Mouse (Mus musculus): ENCODE measurements around the gene Fbxo48. TPM values are rescaled to one million over a fixed set of nuclear protein-coding genes. Genes with fewer than 3 reads are reported as not detected.

Gene Fbxo48
- polyA plus RNA-seq, 1 experiment from 2014 or later = 1.6 TPM

DNA sequence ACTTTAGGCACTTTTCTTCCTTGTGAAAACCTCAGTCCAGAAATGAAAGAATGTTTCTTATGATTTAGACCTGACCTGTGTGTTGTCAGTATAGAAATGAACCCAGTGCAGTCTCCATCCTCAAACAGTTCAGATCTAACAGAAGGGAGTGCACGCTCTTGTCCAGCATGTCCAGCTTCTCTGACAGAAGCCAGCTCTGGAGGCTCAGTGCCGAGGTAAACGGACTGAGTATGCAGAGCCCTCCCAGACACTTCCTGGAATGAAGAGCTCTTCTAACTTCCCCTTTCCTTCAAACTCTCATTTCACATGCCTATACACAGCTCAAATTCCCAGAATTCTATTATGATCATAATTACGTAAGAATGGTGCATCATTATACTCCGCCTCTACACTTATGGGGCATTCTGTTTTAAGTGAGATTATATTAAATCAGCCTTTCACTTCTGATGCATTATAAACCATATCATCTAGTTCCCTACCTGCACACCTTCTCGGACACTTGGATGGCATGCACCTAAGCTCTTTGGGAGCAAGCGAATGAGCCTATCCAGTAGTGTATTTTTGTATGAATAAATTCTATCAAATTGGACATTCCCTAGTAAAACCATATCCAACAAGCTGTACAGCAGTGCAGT lies 51.7 kb downstream of the Fbxo48 start:
- H3K4me3 ChIP-seq (replicated peaks) = no peak overlapping the region
- H3K9me3 ChIP-seq = no peaks in the 10 kb centered on the region
- H3K36me3 ChIP-seq = no peaks in the 10 kb centered on the region
- H3K27me3 ChIP-seq (replicated peaks) = no peaks in the 10 kb centered on the region
- no peak overlapping the region for H3K4me2 ChIP-seq (replicated peaks)
- no peaks in the 10 kb centered on the region for H3K4me1 ChIP-seq (replicated peaks)
- WGBS = 57% methylated on average over 7 of the region's 7 CpGs
- no peak overlapping the region for H3K9ac ChIP-seq
- no peak overlapping the region for H3K27ac ChIP-seq
- no peak for ATAC-seq

DNA sequence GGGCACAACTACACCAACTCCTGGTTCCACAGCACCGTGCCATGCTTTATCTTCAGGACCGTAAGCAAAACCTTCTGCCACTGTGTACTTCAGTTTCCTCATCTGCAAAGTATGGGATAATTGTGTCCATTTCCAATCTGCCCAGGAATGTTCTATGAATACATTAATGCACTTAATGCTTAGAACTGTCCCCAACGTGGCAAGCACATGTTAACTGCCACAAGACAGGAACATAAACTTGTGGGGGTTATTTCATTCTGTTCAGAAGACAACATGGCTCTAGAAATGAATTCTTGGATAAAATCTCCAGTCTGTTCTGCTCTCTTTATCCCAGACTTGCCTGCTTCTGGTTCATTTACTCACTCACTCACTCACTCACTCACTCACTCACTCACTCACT lies 52.6 kb downstream of the Fbxo48 start:
- Histone ChIP-seq H3K9ac (no peak overlapping the region), H3K9me3 (no peaks in the 10 kb centered on the region), H3K36me3 (no peaks in the 10 kb centered on the region), H3K4me3 (replicated peaks) (no peak overlapping the region), H3K4me2 (replicated peaks) (no peak overlapping the region), H3K27ac (no peak overlapping the region), H3K4me1 (replicated peaks) (no peaks in the 10 kb centered on the region), H3K27me3 (replicated peaks) (no peaks in the 10 kb centered on the region)
- WGBS = 76% methylated on average over 3 of the region's 3 CpGs
- ATAC-seq = no peak

Other genes with a start within 250 kb of the Fbxo48 start
- 10.8 and 11.6 TPM in 2 replicates for gene Egfr, start 199.2 kb upstream of the Fbxo48 start, polyA plus RNA-seq (2015; fragmentation: Nextera tagmentation; extraction: Ambion mirVana)
- 24.3 and 25.6 TPM in 2 replicates for gene Cnrip1, start 100.2 kb downstream of the Fbxo48 start, polyA plus RNA-seq (2015; fragmentation: Nextera tagmentation; extraction: Ambion mirVana)
- gene Plek, start 101.0 kb downstream of the Fbxo48 start, polyA plus RNA-seq (2015; fragmentation: Nextera tagmentation; extraction: Ambion mirVana) = 2.2 and 2.6 TPM in 2 replicates
- 100 and 111 TPM in 2 replicates for gene Ppp3r1, start 207.9 kb downstream of the Fbxo48 start, polyA plus RNA-seq (2015; fragmentation: Nextera tagmentation; extraction: Ambion mirVana)
- gene Wdr92, start 230.7 kb downstream of the Fbxo48 start, polyA plus RNA-seq (2015; fragmentation: Nextera tagmentation; extraction: Ambion mirVana) = 24.7 and 27.2 TPM in 2 replicates

Data from intestine, embryonic 15.5 days (tissue).